Mouse (Mus musculus) CH12.LX (cell line): ENCODE measurements around the gene Frmd8. TPM values are rescaled to one million over a fixed set of nuclear protein-coding genes. Genes with fewer than 3 reads are reported as not detected.
A peak's percentile ranks its signal among the peaks of the same experiment; 100 is the strongest.

Experiments used
- DNase-seq: peaks from one replicate; pipeline ENCODE4 v3.0.0-alpha.2; 2013; ENCODE audit errors: extremely low read depth
- H3K27ac ChIP-seq: 2 replicates; pipeline ENCODE4 v1.5.1; 2012; ENCODE audit warnings: low read depth, mild to moderate bottlenecking, control low read depth, moderate library complexity; ENCODE audit not compliant: insufficient read depth
- H3K27me3 ChIP-seq: replicated peaks from 2 replicates; pipeline ENCODE3; 2012; ENCODE audit warnings: inconsistent platforms
- H3K36me3 ChIP-seq, 2 experiments: replicated peaks in 1 of 2; 2 replicates each; pipeline versions ENCODE3 to v1.6.1; 2012; ENCODE audit warnings: inconsistent platforms in 1 of 2, low read length in 1 of 2, mild to moderate bottlenecking in 1 of 2, mixed read lengths in 1 of 2, moderate library complexity in 1 of 2; ENCODE audit not compliant: control insufficient read depth in 1 of 2, insufficient read depth in 1 of 2
- H3K4me1 ChIP-seq, 2 experiments: 2 replicates each; pipeline ENCODE4 v1.6.1; 2012; ENCODE audit warnings: inconsistent platforms in 1 of 2, moderate library complexity in 1 of 2; ENCODE audit not compliant: insufficient read depth in 2 of 2, control insufficient read depth in 1 of 2
- H3K4me2 ChIP-seq: 2 replicates; pipeline ENCODE4 v1.6.1; 2012; ENCODE audit warnings: low read depth, mild to moderate bottlenecking, control low read depth; ENCODE audit not compliant: poor library complexity, insufficient read depth, severe bottlenecking
- H3K4me3 ChIP-seq, 3 experiments: fragments of 150-350 bp in 1 of 3; sonication (generic) in 1 of 3; replicated peaks in 1 of 3; 2 replicates each; pipeline versions ENCODE3 to v1.5.1; 2011 to 2012; ENCODE audit warnings: low read depth in 2 of 3, low read length in 2 of 3, mild to moderate bottlenecking in 2 of 3, moderate library complexity in 2 of 3, control low read depth in 1 of 3, improper control_type of control experiment in 1 of 3, inconsistent platforms in 1 of 3, mixed read lengths in 1 of 3; ENCODE audit not compliant: poor library complexity in 1 of 3
- H3K79me2 ChIP-seq: replicated peaks from 2 replicates; pipeline ENCODE4 v1.6.1; 2012; ENCODE audit warnings: mild to moderate bottlenecking, moderate library complexity; ENCODE audit not compliant: control insufficient read depth, poor library complexity, insufficient read depth, severe bottlenecking; ENCODE audit errors: extremely low read depth
- H3K9ac ChIP-seq: 2 replicates; pipeline ENCODE4 v1.6.1; 2012; ENCODE audit warnings: low read depth, mild to moderate bottlenecking, control low read depth, moderate library complexity; ENCODE audit not compliant: insufficient read depth
- H3K9me3 ChIP-seq: replicated peaks from 2 replicates; pipeline ENCODE3; 2012; ENCODE audit warnings: low read length, inconsistent platforms, mixed read lengths
- BHLHE40 ChIP-seq: IDR thresholded peaks from 2 replicates; pipeline ENCODE4 v1.6.1; 2011; ENCODE audit warnings: mild to moderate bottlenecking, low read depth, low read length, improper control_type of control experiment
- CHD2 ChIP-seq: IDR thresholded peaks from 2 replicates; pipeline ENCODE4 v1.6.1; 2011; ENCODE audit warnings: low read length, improper control_type of control experiment
- CTCF ChIP-seq, 2 experiments: IDR thresholded peaks in 1 of 2; conservative IDR thresholded peaks in 1 of 2; 2 replicates each; pipeline ENCODE4 v1.5.1; 2011 to 2012; ENCODE audit warnings: low read depth in 2 of 2, low read length in 2 of 2, improper control_type of control experiment in 1 of 2, inconsistent platforms in 1 of 2, mild to moderate bottlenecking in 1 of 2, moderate library complexity in 1 of 2
- E2F4 ChIP-seq: IDR thresholded peaks from 2 replicates; pipeline ENCODE4 v1.6.1; 2011; ENCODE audit warnings: low read depth, low read length, improper control_type of control experiment; ENCODE audit not compliant: insufficient replicate concordance
- ELF1 ChIP-seq: IDR thresholded peaks from 2 replicates; pipeline ENCODE4 v1.6.1; 2014; ENCODE audit warnings: low read depth, mild to moderate bottlenecking, inconsistent platforms, low read length, improper control_type of control experiment
- IRF4 ChIP-seq: IDR thresholded peaks from 2 replicates; pipeline ENCODE4 v1.6.1; 2014; ENCODE audit warnings: low read depth, mild to moderate bottlenecking, inconsistent platforms, low read length, improper control_type of control experiment
- JUND ChIP-seq: conservative IDR thresholded peaks from 2 replicates; pipeline ENCODE4 v1.6.1; 2011; ENCODE audit warnings: low read depth, low read length, improper control_type of control experiment
- MAZ ChIP-seq: IDR thresholded peaks from 2 replicates; pipeline ENCODE4 v1.6.1; 2012; ENCODE audit warnings: low read depth, mild to moderate bottlenecking, inconsistent platforms, low read length, improper control_type of control experiment, moderate library complexity
- MXI1 ChIP-seq: IDR thresholded peaks from 2 replicates; pipeline ENCODE4 v1.6.1; 2011; ENCODE audit warnings: mild to moderate bottlenecking, low read depth, low read length, improper control_type of control experiment
- MYC ChIP-seq: IDR thresholded peaks from 2 replicates; pipeline ENCODE4 v1.6.1; 2011; ENCODE audit warnings: low read depth, mild to moderate bottlenecking, improper control_type of control experiment, low read length
- NELFE ChIP-seq: IDR thresholded peaks from 2 replicates; pipeline ENCODE4 v1.6.1; 2011; ENCODE audit warnings: low read depth, low read length, improper control_type of control experiment
- POLR2A ChIP-seq: IDR thresholded peaks from 2 replicates; pipeline ENCODE4 v1.6.1; 2011; ENCODE audit warnings: low read depth, mild to moderate bottlenecking, improper control_type of control experiment, low read length
- POLR2AphosphoS2 ChIP-seq: IDR thresholded peaks from 2 replicates; pipeline ENCODE4 v1.6.1; 2011; ENCODE audit warnings: low read depth, low read length, improper control_type of control experiment
- SIN3A ChIP-seq: IDR thresholded peaks from 2 replicates; pipeline ENCODE4 v1.6.1; 2012; ENCODE audit warnings: low read length, improper control_type of control experiment, inconsistent platforms
- UBTF ChIP-seq: IDR thresholded peaks from 2 replicates; pipeline ENCODE4 v1.6.1; 2012; ENCODE audit warnings: low read depth, mild to moderate bottlenecking, inconsistent platforms, low read length, improper control_type of control experiment, moderate library complexity
- ZKSCAN1 ChIP-seq: IDR thresholded peaks from 2 replicates; pipeline ENCODE4 v1.6.1; 2012; ENCODE audit warnings: low read depth, inconsistent platforms, low read length, improper control_type of control experiment, borderline replicate concordance
- ZMIZ1 ChIP-seq: IDR thresholded peaks from 2 replicates; pipeline ENCODE4 v1.6.1; 2012; ENCODE audit warnings: low read depth, mild to moderate bottlenecking, inconsistent platforms, low read length, improper control_type of control experiment
- ZNF384 ChIP-seq: IDR thresholded peaks from 2 replicates; pipeline ENCODE4 v1.6.1; 2012; ENCODE audit warnings: low read depth, low read length, improper control_type of control experiment, inconsistent platforms
- dilution Hi-C: fragments of 300-500 bp; cut with MboI; formaldehyde crosslinking; loops from 2 replicates; pipeline ENCODE4 v1.14.3; 2020; ENCODE audit warnings: low sequenced_read_pairs; ENCODE audit not compliant: extremely low pct_unique_long_range_greater_than_20kb, extremely low pct_ligation_motif_present
- in situ Hi-C: fragments of 300-500 bp; cut with MboI; formaldehyde crosslinking; loops from 3 replicates; pipeline ENCODE4 v1.14.3; 2019; ENCODE audit warnings: low sequenced_read_pairs, low pct_ligation_motif_present, low pct_unique_long_range_greater_than_20kb, mixed read lengths
- polyA plus RNA-seq: library from polyadenylated mRNA; unstranded; fragments of >175 nt; gene quantifications from 2 replicates; pipeline ENCODE4 v1.2.1, GENCODE M21; 2012; ENCODE audit warnings: low read depth; ENCODE audit not compliant: insufficient read length
- total RNA-seq, 2 experiments: library from RNA; depleted of rRNA; stranded (reverse); fragments of 300-350 nt in 1 of 2; fragments of >200 nt in 1 of 2; gene quantifications; 2 replicates each; pipeline ENCODE4 v1.2.3; 2012 to 2014

Frmd8 gene
- total and polyA plus RNA-seq, 3 experiments, result 13.5 to 30.7 (median 25.2) TPM

- Histone ChIP-seq H3K36me3 (peaks cover 33 to 48% of the 10 kb centered on the region in 2 experiments), H3K27ac (peak overlapping the region; percentile 32), H3K4me3 (no peak overlapping the region), H3K4me2 (no peak overlapping the region), H3K4me1 (peaks cover 2 to 40% of the 10 kb centered on the region in 2 experiments; a peak in 3 of 4 replicates), H3K79me2 (peaks cover 6% of the 10 kb centered on the region; the same call in 1 of the 2 replicates), H3K9ac (no peak overlapping the region), H3K9me3 (no peaks in the 10 kb centered on the region), H3K27me3 (no peaks in the 10 kb centered on the region)
- no peak for TF ChIP-seq MAZ
- no peak for TF ChIP-seq POLR2AphosphoS2
- no peak for TF ChIP-seq ZKSCAN1
- no peak for TF ChIP-seq JUND
- TF ChIP-seq CHD2, result no peak
- no peak for TF ChIP-seq E2F4
- no peak for TF ChIP-seq ELF1
- TF ChIP-seq MXI1, result no peak
- no peak for TF ChIP-seq SIN3A
- TF ChIP-seq ZMIZ1, result no peak
- TF ChIP-seq ZNF384, result no peak
- no peak for TF ChIP-seq BHLHE40
- no peak for TF ChIP-seq NELFE
- no peak for TF ChIP-seq CTCF (conservative IDR thresholded peaks at IDR 0.05 in 1 of 2, IDR thresholded peaks at IDR 0.05 in 1 of 2; ENCODE audit: low read depth in 2 of 2, low read length in 2 of 2)
- TF ChIP-seq POLR2A, result no peak
- no peak for TF ChIP-seq IRF4
- no peak for TF ChIP-seq UBTF
- in situ Hi-C loops, result no loop called here
- no peak for DNase-seq
- dilution Hi-C loops, result no loop called here
Measured at GRCm38 (mm10) chr19:5851481-5851971, 23.5 kb downstream of the Frmd8 start.

- H3K9me3 ChIP-seq, result no peaks in the 10 kb centered on the region
- H3K4me2 ChIP-seq, result no peak overlapping the region
- no peak overlapping the region for H3K9ac ChIP-seq
- H3K4me3 ChIP-seq, result no peak overlapping the region
- peaks cover 2 to 40% of the 10 kb centered on the region in 2 experiments; a peak in 3 of 4 replicates for H3K4me1 ChIP-seq
- no peak overlapping the region for H3K27ac ChIP-seq
- peaks cover 6% of the 10 kb centered on the region; the same call in 1 of the 2 replicates for H3K79me2 ChIP-seq
- TF ChIP-seq SIN3A, result no peak
- no peak for TF ChIP-seq MYC
- TF ChIP-seq MXI1, result no peak
- no peak for DNase-seq
- peaks cover 28 to 42% of the 10 kb centered on the region in 2 experiments for H3K36me3 ChIP-seq
- no peaks in the 10 kb centered on the region for H3K27me3 ChIP-seq
- in situ Hi-C loops (no loop called here), dilution Hi-C loops (no loop called here)
Measured at GRCm38 (mm10) chr19:5850860-5851259, 24.2 kb downstream of the Frmd8 start.
